ENCODE assay signal across 23 mouse cellular contexts in the genomic region with DNA sequence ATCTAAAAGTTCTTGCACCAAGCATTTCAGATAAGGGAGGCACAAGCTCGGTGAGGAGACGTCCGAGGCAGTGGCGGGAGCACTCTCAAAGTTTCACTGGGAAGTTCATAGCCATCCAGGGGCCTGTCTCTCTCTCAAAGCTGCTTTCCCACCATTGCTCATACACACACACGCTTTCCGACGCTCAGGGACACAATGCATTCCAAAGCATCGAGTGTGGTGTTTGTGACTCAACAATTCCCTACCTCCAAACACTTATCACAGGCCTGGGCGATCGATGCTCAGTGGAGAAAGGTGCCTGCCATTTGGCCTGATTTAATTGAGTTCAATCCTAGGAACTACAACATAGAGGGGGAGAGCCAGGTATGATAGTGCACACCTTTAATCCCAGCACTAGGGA. TPM values are rescaled to one million over a fixed set of nuclear protein-coding genes. Genes with fewer than 3 reads are reported as not detected.
"Had no signal": no experiment of that assay in that cellular context is flagged by ENCODE, and none has a peak within 500 bp of the region (broad histone marks: within the 10 kb centered on the region; RNA-seq: fewer than 3 reads in every experiment).

No protein-coding gene starts in this region.

- H3K4me1 ChIP-seq: midbrain, embryonic 10.5 days; midbrain, embryonic 12.5 days; neural tube, embryonic 13.5 days; neural tube, embryonic 15.5 days had no signal

- H3K27me3 ChIP-seq: midbrain, embryonic 12.5 days; neural tube, embryonic 13.5 days; neural tube, embryonic 15.5 days had no signal

- DNase-seq: lung, adult 18-20 months; lung, embryonic 14.5 days; lung, postnatal 14 days; lung, postnatal 4 days; midbrain, embryonic 14.5 days; retina, postnatal 1 day; right cerebral cortex, adult 18-20 months; right cerebral cortex, postnatal 25 days; right cerebral cortex, postnatal 4 days; spleen, adult 18-20 months; thymus, adult 18-20 months; thymus, postnatal 14 days; thymus, postnatal 36 days had no signal

- H3K4me3 ChIP-seq: midbrain, embryonic 10.5 days; midbrain, embryonic 12.5 days; myocyte; neural tube, embryonic 13.5 days; neural tube, embryonic 15.5 days had no signal

- H3K9ac ChIP-seq: liver, embryonic 14.5 days; lung, embryonic 14.5 days; midbrain, embryonic 12.5 days; neural tube, embryonic 13.5 days; neural tube, embryonic 15.5 days had no signal

- H3K36me3 ChIP-seq: midbrain, embryonic 10.5 days; midbrain, embryonic 12.5 days; neural tube, embryonic 13.5 days; neural tube, embryonic 15.5 days had no signal

- H3K9me3 ChIP-seq: midbrain, embryonic 10.5 days; midbrain, embryonic 12.5 days; neural tube, embryonic 15.5 days had no signal

- H3K4me2 ChIP-seq: lung, embryonic 14.5 days; midbrain, embryonic 12.5 days; neural tube, embryonic 13.5 days; neural tube, embryonic 15.5 days had no signal

- H3K27ac ChIP-seq: liver, embryonic 14.5 days; midbrain, embryonic 10.5 days; midbrain, embryonic 12.5 days; neural tube, embryonic 13.5 days; neural tube, embryonic 15.5 days had no signal

- ATAC-seq: midbrain, embryonic 16.5 days had no signal

RNA-seq across cellular contexts. Expression of gene Tmem213, which starts 14.4 kb away (rescaled TPM):
- polyA plus RNA-seq: liver, embryonic 14.5 days; liver, embryonic 16.5 days; midbrain, embryonic 10.5 days; midbrain, embryonic 12.5 days; midbrain, embryonic 14.5 days; midbrain, embryonic 16.5 days; myocyte; neural tube, embryonic 11.5 days; neural tube, embryonic 13.5 days; neural tube, embryonic 15.5 days; small intestine, adult 2 months had no signal

RNA-seq across cellular contexts. Expression of gene Atp6v0a4, which starts 29.7 kb away (rescaled TPM):
- polyA plus RNA-seq: midbrain, embryonic 10.5 days; midbrain, embryonic 12.5 days; midbrain, embryonic 14.5 days; neural tube, embryonic 11.5 days; small intestine, adult 2 months had no signal

RNA-seq across cellular contexts. Expression of gene Svopl, which starts 47.9 kb away (rescaled TPM):
- polyA plus RNA-seq: myocyte had no signal
